Mouse (Mus musculus) CH12.LX (cell line): ENCODE results near the gene Lat.
"Not testable (repeated sequence)": the region's sequence is repeated elsewhere in the genome, so short reads cannot be mapped to it uniquely, and the experiment has no call there.

Experiments
- CTCF ChIP-seq, 2 experiments: IDR thresholded peaks in 1 of 2; conservative IDR thresholded peaks in 1 of 2; 2 replicates each; pipeline ENCODE4 v1.5.1; 2011 to 2012; ENCODE audit warnings: low read depth in 2 of 2, low read length in 2 of 2, improper control_type of control experiment in 1 of 2, inconsistent platforms in 1 of 2, mild to moderate bottlenecking in 1 of 2, moderate library complexity in 1 of 2
- EP300 ChIP-seq: IDR thresholded peaks from 2 replicates; pipeline ENCODE4 v1.6.1; 2011; ENCODE audit warnings: low read length, improper control_type of control experiment
- GABPA ChIP-seq: IDR thresholded peaks from 2 replicates; pipeline ENCODE4 v1.6.1; 2012; ENCODE audit warnings: low read depth, low read length, improper control_type of control experiment, inconsistent platforms; ENCODE audit not compliant: insufficient replicate concordance
- HCFC1 ChIP-seq: IDR thresholded peaks from 2 replicates; pipeline ENCODE4 v1.6.1; 2012; ENCODE audit warnings: low read depth, mild to moderate bottlenecking, inconsistent platforms, low read length, improper control_type of control experiment
- IRF4 ChIP-seq: IDR thresholded peaks from 2 replicates; pipeline ENCODE4 v1.6.1; 2014; ENCODE audit warnings: low read depth, mild to moderate bottlenecking, inconsistent platforms, low read length, improper control_type of control experiment
- KAT2A ChIP-seq: IDR thresholded peaks from 2 replicates; pipeline ENCODE4 v1.6.1; 2012; ENCODE audit warnings: low read length, improper control_type of control experiment, inconsistent platforms; ENCODE audit not compliant: insufficient replicate concordance
- POLR2A ChIP-seq: IDR thresholded peaks from 2 replicates; pipeline ENCODE4 v1.6.1; 2011; ENCODE audit warnings: low read depth, mild to moderate bottlenecking, improper control_type of control experiment, low read length
- POLR2AphosphoS2 ChIP-seq: IDR thresholded peaks from 2 replicates; pipeline ENCODE4 v1.6.1; 2011; ENCODE audit warnings: low read depth, low read length, improper control_type of control experiment
- ZC3H11A ChIP-seq: IDR thresholded peaks from 2 replicates; pipeline ENCODE4 v1.6.1; 2012; ENCODE audit warnings: low read depth, mild to moderate bottlenecking, inconsistent platforms, low read length, improper control_type of control experiment

GRCm38 (mm10) chr7:126402518-126402917 lies 33.1 kb upstream of the Lat start:
- not testable (repeated sequence) for TF ChIP-seq IRF4; KAT2A; CTCF (conservative IDR thresholded peaks at IDR 0.05 in 1 of 2, IDR thresholded peaks at IDR 0.05 in 1 of 2; ENCODE audit: low read depth in 2 of 2, low read length in 2 of 2); EP300; HCFC1; POLR2AphosphoS2; GABPA; ZC3H11A; POLR2A
